Mouse (Mus musculus) thymus, postnatal 4 days (tissue): ENCODE measurements around the gene Bco1.

Source experiments
- DNase-seq: peaks from one replicate; pipeline ENCODE4 v3.0.0; 2021

Bco1 gene

DNA sequence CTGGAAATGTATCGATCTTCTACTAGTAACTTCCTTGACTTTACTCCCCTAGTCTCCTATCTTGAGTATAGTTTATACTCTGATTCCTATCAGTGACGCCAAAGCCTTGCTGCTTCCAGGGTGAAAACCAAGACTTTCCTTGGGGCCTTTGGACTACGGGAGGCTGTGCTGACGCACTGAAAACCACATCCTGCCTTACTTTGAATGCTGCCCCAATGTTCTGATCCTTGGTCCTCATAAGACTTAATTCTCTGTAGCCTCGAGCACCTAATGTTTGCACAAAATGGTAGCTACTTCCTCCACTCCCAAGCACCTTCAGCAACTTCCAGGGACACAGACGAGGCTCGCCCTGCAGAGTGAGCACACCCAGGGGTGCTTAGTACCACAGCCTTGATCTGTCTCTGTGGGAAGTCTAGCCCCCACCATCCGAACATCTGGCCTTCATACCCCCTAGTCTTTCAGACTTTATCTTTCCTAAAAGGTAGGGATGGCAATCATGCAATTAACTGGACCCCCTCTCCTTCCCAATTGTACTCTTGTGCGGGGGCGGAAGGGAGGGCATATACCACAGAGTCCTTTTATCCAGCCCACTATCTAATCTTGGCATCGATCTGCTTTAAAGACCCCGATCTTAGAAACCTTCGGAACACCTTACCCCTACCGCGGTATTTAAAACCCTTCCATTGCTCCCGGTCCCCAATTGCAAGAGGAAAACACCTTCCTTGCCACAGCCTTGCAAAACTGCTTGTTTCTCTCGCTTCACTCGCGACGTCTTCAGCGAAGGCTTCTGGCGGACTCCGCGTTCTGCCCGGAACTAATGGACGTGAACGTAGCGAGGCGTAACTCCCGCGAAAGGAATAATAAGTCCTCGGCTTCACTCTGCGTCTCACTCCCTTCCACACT, 61.5 kb downstream of the Bco1 start:
- DNase-seq = peak; percentile 26

DNA sequence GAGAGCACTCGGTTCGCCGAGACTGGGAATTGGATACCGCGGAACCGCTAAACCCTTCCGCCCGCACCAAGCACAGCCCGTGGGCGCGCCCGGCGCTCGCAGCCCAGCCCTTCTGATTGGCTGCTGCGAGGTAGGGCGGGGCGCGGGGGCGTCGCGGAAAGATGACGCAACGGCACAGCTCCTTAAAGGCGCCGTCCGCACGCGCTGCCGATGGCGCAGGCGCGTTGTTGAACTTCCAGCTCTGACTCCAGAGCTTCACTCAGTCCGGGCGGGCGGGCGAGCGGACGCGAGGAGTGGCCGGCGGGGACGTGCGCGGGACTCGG, 62.1 kb downstream of the Bco1 start:
- DNase-seq = peak; percentile 98

DNA sequence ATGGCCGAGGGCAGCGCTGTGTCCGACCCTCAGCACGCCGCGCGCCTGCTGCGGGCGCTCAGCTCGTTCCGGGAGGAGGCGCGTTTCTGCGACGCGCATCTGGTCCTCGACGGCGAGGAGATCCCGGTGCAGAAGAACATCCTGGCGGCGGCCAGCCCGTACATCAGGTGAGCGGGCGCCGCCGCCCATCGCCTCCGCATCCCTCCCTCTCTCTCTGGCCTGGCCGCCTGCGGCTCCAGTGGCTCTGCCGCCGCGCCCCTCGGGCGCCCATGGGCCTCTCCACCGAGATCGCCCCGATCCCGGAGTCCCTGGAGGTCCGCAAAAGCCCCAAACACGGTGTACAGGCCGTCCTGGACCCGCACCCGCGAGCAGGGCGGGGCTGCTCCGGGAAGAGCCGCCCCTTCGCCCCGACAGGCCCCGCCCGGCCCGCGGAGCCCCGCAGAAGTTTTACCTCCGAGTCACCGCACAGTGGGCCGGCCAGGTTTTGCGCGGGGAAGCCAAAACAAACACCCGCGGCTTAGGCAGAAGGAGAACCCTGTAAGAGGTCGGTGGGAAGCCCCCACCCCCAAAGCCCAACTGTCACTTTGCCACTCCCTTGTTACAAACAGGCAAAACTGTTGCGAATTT, 62.6 kb downstream of the Bco1 start, which contains the start of gene Gan:
Gene Gan (plus strand): TSS at position 1 of the 627 bp plus-strand sequence.
- peak; percentile 64 for DNase-seq

DNA sequence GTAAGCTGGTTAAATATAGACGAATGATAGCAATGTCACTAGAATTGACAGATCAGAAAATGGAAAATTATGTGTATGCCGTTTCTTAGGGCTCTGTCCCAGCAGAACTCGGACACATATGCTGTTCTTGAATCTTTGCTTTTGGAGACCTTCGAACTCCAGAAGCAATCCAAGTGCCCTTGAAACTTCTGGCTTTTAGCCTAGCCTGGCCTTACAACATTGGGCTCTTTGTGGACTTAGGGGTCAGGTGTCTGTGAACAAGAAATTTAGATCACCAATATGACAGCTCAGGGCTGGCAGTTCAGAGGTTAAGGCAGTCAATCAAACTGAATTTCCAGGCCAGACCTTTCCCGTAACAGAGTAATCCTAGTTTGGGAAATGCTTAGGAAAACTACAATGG, 63.4 kb downstream of the Bco1 start:
- no peak for DNase-seq

DNA sequence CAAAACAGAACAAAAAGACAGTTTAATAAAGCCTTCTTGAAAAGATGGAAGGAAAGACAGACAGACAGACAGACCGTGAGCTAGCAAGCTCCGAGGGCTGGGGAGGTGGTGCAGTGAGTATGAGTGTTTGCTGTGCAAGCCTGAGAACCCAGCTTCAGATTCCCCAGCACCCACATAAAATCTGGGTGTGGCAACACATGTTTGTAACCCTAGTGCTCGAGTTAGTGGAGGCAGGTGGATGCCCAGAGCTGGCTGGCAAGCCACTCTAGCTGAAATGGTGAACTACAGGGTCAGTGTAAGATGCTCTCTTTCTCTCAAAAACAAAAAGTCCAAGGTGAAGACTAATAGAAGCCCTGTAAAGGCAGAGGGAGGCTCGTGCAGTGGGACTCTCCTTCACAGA, 69.3 kb downstream of the Bco1 start:
- no peak for DNase-seq

DNA sequence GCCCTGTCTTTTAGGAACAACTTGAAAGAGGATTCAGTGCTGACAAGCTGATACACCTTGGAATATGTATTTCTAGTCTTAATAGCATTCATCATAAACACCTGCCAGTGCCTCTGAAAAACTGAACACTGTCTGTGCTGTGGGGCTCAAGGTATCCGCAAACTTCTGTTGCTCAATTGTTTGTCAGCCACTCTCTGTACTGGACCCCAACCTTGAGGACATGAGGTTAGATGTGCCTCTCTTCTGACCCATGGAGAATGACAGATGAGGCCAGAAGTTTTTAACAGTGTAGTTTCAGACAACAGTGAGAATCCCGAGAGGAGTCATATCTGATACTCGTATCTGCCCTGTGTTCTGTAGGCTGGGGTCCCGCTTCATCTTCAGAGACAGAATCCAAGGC, 69.9 kb downstream of the Bco1 start:
- no peak for DNase-seq

DNA sequence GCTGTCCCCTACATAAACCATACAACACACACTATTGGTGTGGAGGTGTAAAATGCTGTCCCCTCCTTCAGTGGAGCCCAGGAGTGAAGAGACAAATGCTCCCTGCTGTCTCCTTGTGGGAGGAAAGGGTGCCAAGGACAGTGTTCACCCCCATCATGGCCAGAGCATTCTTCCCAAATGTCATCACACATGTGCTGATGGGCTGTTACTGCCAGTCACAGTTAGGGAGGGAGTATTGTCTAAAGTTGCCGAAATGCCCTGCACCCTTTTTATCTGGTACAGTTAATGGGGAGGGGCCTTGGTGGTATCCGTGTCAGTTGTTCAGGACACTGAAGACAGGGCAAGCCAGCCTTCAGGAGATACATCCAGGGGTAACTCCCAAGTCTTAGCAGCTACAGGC, 70.9 kb downstream of the Bco1 start:
- DNase-seq = no peak

DNA sequence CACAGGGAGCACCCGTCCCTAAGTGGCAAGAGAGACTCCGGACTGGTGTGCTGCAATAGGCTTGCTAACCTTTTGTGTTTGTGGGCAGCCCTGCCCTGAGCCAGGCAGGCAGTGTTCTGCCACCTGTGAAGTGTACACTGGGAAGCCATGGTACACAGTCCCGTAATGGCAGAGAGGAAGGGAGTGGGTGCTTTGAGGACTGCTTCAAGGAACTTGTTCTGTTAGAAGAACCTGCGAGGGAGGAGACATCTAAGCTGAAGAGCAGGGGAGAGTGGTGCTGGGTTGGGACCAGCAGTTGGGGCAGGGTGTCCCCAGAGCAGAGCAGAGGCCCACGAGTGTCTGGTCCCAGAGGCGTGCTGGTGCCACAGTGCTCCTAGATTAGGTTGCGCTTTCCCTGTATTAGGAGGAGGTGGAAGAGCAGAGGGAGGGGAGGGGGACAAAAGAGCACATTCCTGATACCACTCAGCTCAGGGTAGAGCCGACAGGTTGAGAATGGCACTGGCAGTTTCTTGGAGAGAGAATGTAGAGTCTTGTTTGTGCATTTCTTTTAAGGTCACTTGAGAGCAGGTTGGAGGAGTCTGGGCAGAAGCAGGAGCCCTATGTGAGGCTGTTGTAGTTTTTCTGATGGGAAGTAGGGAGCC, 71.7 kb downstream of the Bco1 start:
- no peak for DNase-seq

DNA sequence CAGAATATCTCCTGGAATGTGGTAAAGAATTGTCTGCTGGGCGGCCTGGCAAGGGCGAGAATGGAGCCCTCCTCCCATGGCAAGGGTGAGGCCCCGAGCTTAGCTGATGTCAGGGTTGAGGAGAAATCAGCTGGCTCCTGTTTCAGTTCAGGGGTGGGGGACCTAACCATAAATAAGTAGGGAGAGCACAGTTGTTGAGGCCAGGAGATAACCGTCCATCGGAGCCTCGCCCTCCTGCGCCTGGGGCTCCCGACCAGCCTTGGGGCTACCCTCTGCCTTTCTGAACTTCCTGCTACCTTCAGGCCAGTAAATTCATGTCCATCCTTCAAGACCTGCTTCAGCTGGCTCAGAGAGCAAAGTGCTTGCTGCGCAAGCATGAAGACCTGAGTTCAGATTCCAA, 72.7 kb downstream of the Bco1 start:
- no peak for DNase-seq

DNA sequence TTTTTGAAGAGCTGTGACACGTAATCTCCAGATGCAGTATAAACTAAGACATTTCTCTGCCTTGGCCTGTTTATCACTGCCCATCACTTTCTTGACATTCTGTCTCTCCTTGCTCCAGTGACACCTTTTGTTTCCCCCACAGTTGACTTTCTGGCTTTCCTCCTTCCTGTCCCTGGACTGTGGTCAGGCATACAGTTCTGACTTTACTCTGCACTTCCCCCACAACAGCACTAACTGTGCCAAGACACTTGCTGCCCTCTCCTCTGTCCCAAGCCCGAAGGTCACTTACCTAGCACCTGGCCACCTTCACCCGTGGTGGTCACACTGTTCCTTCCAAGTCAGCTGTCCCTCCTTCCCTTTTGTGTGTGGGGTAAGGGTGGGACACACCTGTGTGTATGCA, 76.2 kb downstream of the Bco1 start:
- no peak for DNase-seq

DNA sequence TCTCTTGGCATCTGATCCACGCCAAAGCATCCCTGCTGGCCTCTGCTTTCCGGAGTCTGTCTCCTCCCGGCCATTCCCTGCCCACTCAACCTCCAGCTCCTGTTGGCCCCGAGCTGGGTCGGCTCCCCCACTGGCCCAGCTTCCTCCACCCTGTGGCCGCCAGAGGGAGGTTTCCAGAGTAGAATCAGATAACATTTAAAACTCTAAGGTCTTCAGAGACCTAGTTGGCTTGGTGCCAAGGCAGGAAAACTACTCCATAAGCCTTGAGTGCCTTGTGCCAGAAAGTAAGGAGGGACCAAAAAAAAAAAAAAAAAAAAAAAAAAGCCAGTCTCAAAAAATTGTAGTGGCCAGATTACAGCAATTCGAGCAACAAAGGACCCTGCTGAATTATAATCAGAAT, 77.2 kb downstream of the Bco1 start:
- no peak for DNase-seq

DNA sequence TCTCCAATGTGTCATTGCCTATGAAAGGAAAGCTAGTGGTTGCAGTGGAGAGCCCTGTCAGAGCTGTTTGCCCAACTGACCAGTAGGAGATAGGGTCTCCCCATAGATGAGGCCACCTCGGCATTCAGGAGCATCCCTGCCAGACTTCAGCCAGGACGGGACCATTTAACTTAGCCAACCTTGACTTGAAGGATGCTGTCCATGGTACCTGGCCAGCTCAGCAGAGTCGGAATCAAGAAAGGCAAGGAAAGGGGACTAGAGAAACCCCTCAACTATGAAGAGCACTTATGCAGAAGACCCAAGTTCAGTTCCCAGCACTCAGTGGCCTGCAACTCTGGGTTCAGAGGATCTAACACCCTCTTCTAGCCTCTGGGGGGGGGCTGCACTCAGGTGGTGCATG, 78.0 kb downstream of the Bco1 start:
- DNase-seq = no peak

DNA sequence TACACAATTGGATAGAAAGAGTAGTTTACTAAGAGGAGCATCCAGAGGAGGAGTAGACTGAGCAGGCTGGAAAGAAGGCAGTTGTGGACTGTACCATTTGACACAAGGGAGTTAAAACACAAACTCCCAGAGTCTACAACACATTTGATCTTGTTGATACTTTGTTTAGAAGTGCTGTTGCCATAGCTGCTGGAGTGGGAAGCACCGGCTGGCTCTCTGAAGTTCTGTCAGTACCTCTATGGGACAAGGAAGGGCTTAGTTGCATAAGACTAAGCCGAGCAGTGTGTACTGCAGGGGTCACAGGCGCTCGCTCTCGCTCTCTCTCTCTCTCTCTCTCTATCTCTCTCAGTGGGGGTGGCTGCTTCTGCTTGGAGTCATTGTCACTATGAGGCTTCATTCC, 78.9 kb downstream of the Bco1 start:
- no peak for DNase-seq

DNA sequence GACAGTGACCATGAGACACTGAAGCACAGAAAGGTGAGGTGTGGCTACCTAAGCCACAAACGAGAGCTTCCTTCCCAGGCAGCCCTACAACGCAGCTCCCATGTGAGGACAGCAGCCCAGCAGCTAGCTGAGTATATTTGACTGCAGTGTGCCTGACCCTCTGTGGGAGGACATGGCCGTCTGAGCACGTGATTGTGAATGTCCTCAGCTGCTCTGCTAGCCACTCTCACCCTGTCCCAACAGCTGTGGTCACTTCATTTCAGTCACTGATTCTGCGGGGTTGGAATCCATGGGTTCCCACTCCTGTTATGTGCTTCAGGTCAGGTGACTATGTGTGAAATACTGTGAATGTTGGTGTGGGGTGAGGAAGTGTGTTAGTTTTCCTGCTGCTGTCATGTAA, 80.7 kb downstream of the Bco1 start:
- DNase-seq = no peak

DNA sequence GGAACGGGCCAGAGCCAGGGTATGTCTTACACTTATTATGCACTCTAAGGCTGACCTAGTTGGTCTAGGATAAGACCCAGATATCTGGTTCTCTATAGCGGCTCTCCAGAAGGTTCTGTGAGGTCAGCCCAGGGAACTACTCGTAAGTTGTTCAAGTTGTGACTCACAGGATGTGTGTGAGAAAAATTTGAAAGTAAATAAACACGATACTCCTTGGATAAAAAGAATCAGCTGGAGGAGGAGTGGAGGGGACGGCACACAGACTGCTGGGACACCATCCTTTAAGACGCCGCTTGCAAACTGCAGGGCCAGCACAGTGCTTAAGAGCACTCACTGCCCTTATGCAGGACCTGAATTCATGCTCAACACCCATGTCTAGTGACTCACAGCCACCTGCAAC, 81.6 kb downstream of the Bco1 start:
- no peak for DNase-seq

DNA sequence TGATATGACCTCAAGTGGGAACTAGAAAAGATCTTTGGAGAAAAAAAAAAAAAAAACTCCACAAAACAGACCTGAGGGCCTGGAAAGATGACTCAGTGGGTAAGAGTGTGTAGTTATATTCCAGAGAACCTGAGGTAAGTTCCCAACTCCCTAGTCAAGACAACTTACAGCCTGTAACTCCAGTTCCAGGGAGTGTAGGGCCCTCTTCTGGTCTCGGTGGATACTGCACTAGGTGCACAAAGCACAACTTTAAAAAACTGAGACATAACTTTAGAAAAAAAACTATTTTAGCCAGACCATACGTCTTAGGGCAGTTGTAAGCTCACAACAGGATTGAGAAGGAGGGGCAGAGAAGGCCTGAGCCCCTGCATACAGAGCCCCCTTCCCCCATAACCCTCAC, 82.4 kb downstream of the Bco1 start:
- no peak for DNase-seq

DNA sequence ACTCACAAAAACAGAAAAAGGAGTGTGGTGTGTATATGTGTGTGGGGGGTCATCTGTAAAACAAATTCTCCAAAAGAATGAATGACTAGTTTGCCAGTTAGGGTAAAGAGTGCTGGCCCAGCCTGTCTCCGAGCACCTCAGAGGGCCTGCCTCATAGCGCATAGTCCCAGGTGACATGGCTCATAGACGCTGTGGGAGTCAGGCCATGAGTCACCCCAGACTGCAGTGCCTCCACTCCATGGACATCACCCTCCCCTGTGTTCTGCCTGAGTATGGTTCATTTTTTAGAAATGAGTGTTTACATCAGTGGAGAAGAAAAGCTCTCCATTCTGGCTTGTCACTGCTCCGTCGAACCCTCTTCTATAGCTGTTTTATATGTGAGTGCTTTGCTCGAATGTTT, 83.0 kb downstream of the Bco1 start:
- DNase-seq = no peak

DNA sequence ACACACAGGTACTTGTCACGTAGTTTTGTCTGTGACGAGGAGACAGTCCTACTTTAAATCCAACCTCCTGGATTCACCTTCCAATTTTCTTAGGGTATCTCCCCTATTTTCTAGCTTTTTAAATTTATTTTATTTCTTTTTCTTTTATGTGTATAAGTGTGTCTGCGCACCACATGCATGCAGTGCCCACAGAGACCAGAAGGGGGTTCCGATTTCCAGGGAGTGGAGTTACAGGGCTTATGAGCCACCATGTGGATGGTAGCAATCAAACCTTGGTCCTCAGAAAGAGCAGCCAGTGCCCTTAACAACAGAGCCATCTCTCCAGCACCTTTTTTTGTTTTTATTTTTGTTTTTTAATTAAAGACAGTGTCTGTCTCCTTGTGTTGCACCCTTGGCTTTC, 87.1 kb downstream of the Bco1 start:
- peak; percentile 46 for DNase-seq
